Mouse (Mus musculus): Measurements from ENCODE around the gene Stxbp1.

DNA sequence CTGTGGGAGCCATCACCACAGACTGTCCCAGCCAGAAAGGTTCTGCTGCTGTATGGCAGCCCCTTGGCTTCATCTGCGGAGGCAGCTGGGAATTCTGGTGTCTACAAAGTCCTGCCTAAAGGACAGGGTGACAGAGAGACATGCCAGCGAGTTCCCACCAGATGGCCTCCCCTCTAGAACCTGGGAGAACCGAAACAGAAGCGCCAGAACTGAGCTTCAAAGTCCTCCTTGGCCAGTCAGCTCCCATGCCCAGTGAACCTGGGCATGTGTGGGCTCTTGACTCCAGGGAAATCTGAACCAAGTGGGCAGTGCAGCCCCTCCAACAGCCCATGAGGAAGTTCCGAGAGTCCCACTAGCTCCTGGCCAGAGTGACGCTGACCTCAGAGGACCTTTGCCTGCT is 24.4 kb downstream of the Stxbp1 start:
- TF ChIP-seq POLR2A (IDR thresholded peaks at IDR 0.05; ENCODE audit: low read depth, low read length) (no peak), CTCF (IDR thresholded peaks at IDR 0.05; ENCODE audit: extremely low read depth, insufficient read length, insufficient replicate concordance, low read depth, low read length) (no peak)
